Mouse (Mus musculus) limb, embryonic 15.5 days (tissue): ENCODE data around the gene Pfkl. TPM values are rescaled to one million over a fixed set of nuclear protein-coding genes. Genes with fewer than 3 reads are reported as not detected.

Source experiments
- ATAC-seq: fragments of 200-750 bp; cut with Nextera tagmentation; 2 replicates; pipeline ENCODE4 v1.8.0; 2017; ENCODE audit warnings: low read depth, moderate TSS enrichment; ENCODE audit not compliant: insufficient number of reproducible peaks, low FRiP score, low TSS enrichment
- H3K27ac ChIP-seq: fragments of 300-500 bp; sonication (generic); 2 replicates; pipeline ENCODE4 v1.5.1; 2015; ENCODE audit warnings: moderate library complexity, mild to moderate bottlenecking, inconsistent platforms
- H3K27me3 ChIP-seq: fragments of 300-500 bp; sonication (generic); 2 replicates; pipeline ENCODE4 v1.6.1; 2015; ENCODE audit warnings: inconsistent platforms
- H3K36me3 ChIP-seq: fragments of 300-500 bp; sonication (generic); 2 replicates; pipeline ENCODE4 v1.6.1; 2015; ENCODE audit warnings: inconsistent platforms
- H3K4me1 ChIP-seq: fragments of 300-500 bp; sonication (generic); 2 replicates; pipeline ENCODE4 v1.6.1; 2015; ENCODE audit warnings: inconsistent platforms
- H3K4me2 ChIP-seq: fragments of 300-500 bp; sonication (generic); 2 replicates; pipeline ENCODE4 v1.6.1; 2015; ENCODE audit warnings: mild to moderate bottlenecking, inconsistent platforms
- H3K4me3 ChIP-seq: fragments of 300-500 bp; sonication (generic); 2 replicates; pipeline ENCODE4 v1.5.1; 2015; ENCODE audit warnings: mild to moderate bottlenecking, inconsistent platforms
- H3K9ac ChIP-seq: fragments of 300-500 bp; sonication (generic); 2 replicates; pipeline ENCODE4 v1.6.1; 2015; ENCODE audit warnings: inconsistent platforms
- H3K9me3 ChIP-seq: fragments of 300-500 bp; sonication (generic); 2 replicates; pipeline ENCODE4 v1.6.1; 2016; ENCODE audit warnings: inconsistent platforms
- WGBS: fragments of 180-500 bp; shearing (Covaris S2); methylation state at CpG from one replicate; pipeline ENCODE4 v1.1.7; 2015; 5-methylcytosine and 5-hydroxymethylcytosine counted together
- polyA plus RNA-seq: library from polyadenylated mRNA; unstranded; fragments of >200 nt; fragmentation: Nextera tagmentation; extraction: Ambion mirVana; gene quantifications from 2 replicates; pipeline ENCODE4 v1.2.1, GENCODE M21; 2015

Pfkl gene
- polyA plus RNA-seq, 1 experiment from 2014 or later, result 168 TPM

- H3K4me3 ChIP-seq, result peak within 1 kb of the TSS; percentile 76
- ATAC-seq, result peak; percentile 94
- peak within 1 kb of the TSS; percentile 72 for H3K4me2 ChIP-seq
- peaks cover 13% of the 10 kb centered on the region; the same call in 1 of the 2 replicates for H3K4me1 ChIP-seq
- peak within 1 kb of the TSS; percentile 62 for H3K9ac ChIP-seq
- no peaks in the 10 kb centered on the region for H3K27me3 ChIP-seq
- peak within 1 kb of the TSS; percentile 64 for H3K27ac ChIP-seq
- no peaks in the 10 kb centered on the region for H3K9me3 ChIP-seq
- under 1% methylated on average over 57 of the region's 57 CpGs for WGBS
- H3K36me3 ChIP-seq, result peaks cover 15% of the 10 kb centered on the region
Observed at GRCm38 (mm10) chr10:77978351-77979350, 31.2 kb downstream of the Pfkl start, which contains the start of gene 1810043G02Rik. 1810043G02Rik (plus strand) TSS chr10:77978524.

GRCm38 (mm10) chr10:77976458-77977150 is 33.3 kb downstream of the Pfkl start:
- H3K27me3 ChIP-seq, result no peaks in the 10 kb centered on the region
- no peak for ATAC-seq
- no peak overlapping the region for H3K9ac ChIP-seq
- no peak overlapping the region for H3K4me2 ChIP-seq
- 64% methylated on average over 8 of the region's 8 CpGs for WGBS
- H3K4me1 ChIP-seq, result peaks cover 13% of the 10 kb centered on the region; the same call in 1 of the 2 replicates
- no peak overlapping the region for H3K4me3 ChIP-seq
- no peak overlapping the region for H3K27ac ChIP-seq
- no peaks in the 10 kb centered on the region for H3K9me3 ChIP-seq
- peaks cover 11% of the 10 kb centered on the region for H3K36me3 ChIP-seq

- Histone ChIP-seq H3K4me2 (no peak overlapping the region), H3K4me3 (no peak overlapping the region), H3K27ac (no peak overlapping the region), H3K27me3 (no peaks in the 10 kb centered on the region), H3K9me3 (no peaks in the 10 kb centered on the region), H3K9ac (no peak overlapping the region), H3K36me3 (peaks cover 4% of the 10 kb centered on the region; the same call in 1 of the 2 replicates), H3K4me1 (peaks cover 13% of the 10 kb centered on the region; the same call in 1 of the 2 replicates)
- WGBS, result 23% methylated on average over 4 of the region's 4 CpGs
- ATAC-seq, result no peak
Observed at GRCm38 (mm10) chr10:77975653-77976052, 34.2 kb downstream of the Pfkl start.

- H3K9me3 ChIP-seq, result no peaks in the 10 kb centered on the region
- H3K36me3 ChIP-seq, result no peaks in the 10 kb centered on the region
- 72% methylated on average over 5 of the region's 5 CpGs for WGBS
- peaks cover 8% of the 10 kb centered on the region for H3K27me3 ChIP-seq
- ATAC-seq, result no peak
- H3K9ac ChIP-seq, result no peak overlapping the region
- peaks cover 17% of the 10 kb centered on the region for H3K4me1 ChIP-seq
- H3K27ac ChIP-seq, result no peak overlapping the region
- H3K4me2 ChIP-seq, result no peak overlapping the region
- H3K4me3 ChIP-seq, result no peak overlapping the region
Observed at GRCm38 (mm10) chr10:77974811-77975210, 35.1 kb downstream of the Pfkl start.

- Histone ChIP-seq H3K36me3 (no peaks in the 10 kb centered on the region), H3K9me3 (no peaks in the 10 kb centered on the region), H3K27me3 (peaks cover 12% of the 10 kb centered on the region), H3K4me1 (peaks cover 20% of the 10 kb centered on the region), H3K27ac (no peak overlapping the region), H3K4me3 (no peak overlapping the region), H3K9ac (no peak overlapping the region), H3K4me2 (no peak overlapping the region)
- ATAC-seq, result no peak
- WGBS, result 69% methylated on average over 5 of the region's 5 CpGs
Observed at GRCm38 (mm10) chr10:77974323-77974722, 35.6 kb downstream of the Pfkl start.

- Histone ChIP-seq H3K27me3 (peaks cover 28% of the 10 kb centered on the region), H3K9ac (no peak overlapping the region)
- 60% methylated on average over 17 of the region's 17 CpGs for WGBS
Observed at GRCm38 (mm10) chr10:77971709-77972553, 38.0 kb downstream of the Pfkl start.

GRCm38 (mm10) chr10:77971191-77971590 is 38.7 kb downstream of the Pfkl start:
- Histone ChIP-seq H3K27ac (no peak overlapping the region), H3K36me3 (no peaks in the 10 kb centered on the region), H3K27me3 (peaks cover 28% of the 10 kb centered on the region), H3K4me3 (no peak overlapping the region), H3K4me1 (peaks cover 14% of the 10 kb centered on the region), H3K9me3 (no peaks in the 10 kb centered on the region), H3K4me2 (no peak overlapping the region), H3K9ac (no peak overlapping the region)
- 61% methylated on average over 10 of the region's 10 CpGs for WGBS
- no peak for ATAC-seq

More at GRCm38 (mm10) chr10:77971709-77972553, 38.0 kb downstream of the Pfkl start:
- Histone ChIP-seq H3K4me3 (no peak overlapping the region), H3K36me3 (no peaks in the 10 kb centered on the region), H3K27ac (no peak overlapping the region), H3K4me1 (peaks cover 14% of the 10 kb centered on the region), H3K4me2 (no peak overlapping the region), H3K9me3 (no peaks in the 10 kb centered on the region)
- no peak for ATAC-seq

GRCm38 (mm10) chr10:77970481-77970880 is 39.4 kb downstream of the Pfkl start, which contains the start of gene Trpm2:
Trpm2 (minus strand) TSS chr10:77970563.
- peak within 1 kb of the TSS; percentile 33 for H3K4me3 ChIP-seq
- 78% methylated on average over 6 of the region's 6 CpGs for WGBS
- no peak within 1 kb of the TSS for H3K9ac ChIP-seq
- H3K4me1 ChIP-seq, result peaks cover 14% of the 10 kb centered on the region
- no peak for ATAC-seq
- H3K4me2 ChIP-seq, result peak within 1 kb of the TSS; percentile 58
- no peak within 1 kb of the TSS for H3K27ac ChIP-seq
- peaks cover 28% of the 10 kb centered on the region for H3K27me3 ChIP-seq
- H3K36me3 ChIP-seq, result no peaks in the 10 kb centered on the region
- H3K9me3 ChIP-seq, result no peaks in the 10 kb centered on the region

GRCm38 (mm10) chr10:77969973-77970325 is 39.9 kb downstream of the Pfkl start:
- 17% methylated on average over 8 of the region's 8 CpGs for WGBS
- no peak overlapping the region for H3K9ac ChIP-seq
- H3K27me3 ChIP-seq, result peaks cover 28% of the 10 kb centered on the region
- peak overlapping the region; percentile 58 for H3K4me2 ChIP-seq
- no peaks in the 10 kb centered on the region for H3K36me3 ChIP-seq
- no peak for ATAC-seq
- H3K27ac ChIP-seq, result no peak overlapping the region
- H3K9me3 ChIP-seq, result no peaks in the 10 kb centered on the region
- peaks cover 14% of the 10 kb centered on the region for H3K4me1 ChIP-seq
- peak overlapping the region; percentile 33 for H3K4me3 ChIP-seq

- Histone ChIP-seq H3K9me3 (no peaks in the 10 kb centered on the region), H3K27ac (no peak overlapping the region), H3K27me3 (peaks cover 28% of the 10 kb centered on the region), H3K4me3 (peak overlapping the region; percentile 33), H3K36me3 (no peaks in the 10 kb centered on the region), H3K4me1 (peaks cover 14% of the 10 kb centered on the region), H3K4me2 (peak overlapping the region; percentile 58), H3K9ac (no peak overlapping the region)
- no peak for ATAC-seq
- WGBS, result 4% methylated on average over 26 of the region's 26 CpGs
Observed at GRCm38 (mm10) chr10:77969274-77969972, 40.5 kb downstream of the Pfkl start.

GRCm38 (mm10) chr10:77963971-77964370 is 45.9 kb downstream of the Pfkl start:
- 78% methylated on average over 6 of the region's 6 CpGs for WGBS
- H3K27me3 ChIP-seq, result peaks cover 13% of the 10 kb centered on the region

More at GRCm38 (mm10) chr10:77963971-77964370, 45.9 kb downstream of the Pfkl start:
- H3K36me3 ChIP-seq, result no peaks in the 10 kb centered on the region
- H3K9ac ChIP-seq, result no peak overlapping the region
- H3K4me3 ChIP-seq, result no peak overlapping the region
- H3K4me2 ChIP-seq, result no peak overlapping the region
- no peak overlapping the region for H3K27ac ChIP-seq
- H3K9me3 ChIP-seq, result no peaks in the 10 kb centered on the region
- H3K4me1 ChIP-seq, result 0 out of 2 replicates have a peak, but pooled peaks cover 1% of the 10 kb centered on the region
- no peak for ATAC-seq
